ENCODE assay signal across 8 mouse cellular contexts in the genomic region with DNA sequence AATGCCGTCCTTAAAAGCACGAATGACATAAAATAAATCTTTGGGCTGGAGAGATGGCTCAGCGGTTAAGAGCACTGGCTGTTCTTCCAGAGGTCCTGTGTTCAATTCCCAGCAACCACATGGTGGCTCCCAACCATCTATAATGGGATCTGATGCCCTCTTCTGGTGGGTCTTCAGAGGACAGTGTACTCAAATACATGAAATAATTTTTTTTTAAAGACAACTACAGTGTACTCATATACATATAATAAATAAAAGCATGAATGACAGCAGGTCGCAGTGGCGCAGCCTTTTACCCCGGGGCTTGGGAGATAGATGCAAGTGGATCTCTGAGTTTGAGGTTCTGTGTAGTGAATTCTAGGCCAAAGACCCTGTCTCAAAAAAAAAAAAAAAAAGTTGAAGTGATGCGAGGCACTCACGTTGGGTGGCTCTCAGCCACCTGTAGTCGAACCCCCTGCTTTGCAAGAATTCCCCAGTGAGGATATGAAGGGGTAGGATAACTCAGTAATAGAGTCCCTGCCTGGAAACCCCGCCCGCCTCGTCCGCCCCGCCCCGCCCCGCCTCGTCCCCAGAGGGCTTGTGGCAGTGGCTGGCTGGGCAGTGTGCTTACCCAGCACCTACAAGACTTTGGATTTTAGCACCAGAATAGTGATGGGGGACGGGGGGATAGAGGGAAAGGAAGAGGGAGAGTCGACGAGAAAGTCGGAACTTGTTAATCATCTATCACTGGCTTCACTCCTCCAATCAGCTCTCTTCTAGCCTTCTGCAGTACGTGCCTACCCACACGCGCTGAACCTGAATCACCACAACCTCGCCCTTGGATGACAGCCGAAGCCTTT. TPM values are rescaled to one million over a fixed set of nuclear protein-coding genes. Genes with fewer than 3 reads are reported as not detected.
A peak's percentile ranks its signal among the peaks of the same experiment; 100 is the strongest.
DNase-seq lines count a peak whose midpoint lies in the region; ATAC-seq lines count a peak whose summit lies in the region.

No protein-coding gene starts in this region.

- intact Hi-C loops in left cerebral cortex, postnatal 10 days (cut with DNase I), result no loop called here

- peaks cover 25% of the 10 kb centered on the region for H3K4me1 ChIP-seq in hindbrain, embryonic 13.5 days (replicated peaks)
- H3K4me1 ChIP-seq in limb, embryonic 15.5 days, result peaks cover 28% of the 10 kb centered on the region
- peaks cover 23% of the 10 kb centered on the region for H3K4me1 ChIP-seq in neural tube, embryonic 13.5 days (replicated peaks)

- H3K27me3 ChIP-seq in hindbrain, embryonic 13.5 days, result 0 out of 2 replicates have a peak, but pooled peaks cover 11% of the 10 kb centered on the region
- H3K27me3 ChIP-seq in limb, embryonic 15.5 days, result no peaks in the 10 kb centered on the region
- H3K27me3 ChIP-seq in neural tube, embryonic 13.5 days, result no peaks in the 10 kb centered on the region

- no peak overlapping the region for H3K27ac ChIP-seq in hindbrain, embryonic 13.5 days
- peak overlapping the region; percentile 38; the same call in 1 of the 2 replicates for H3K27ac ChIP-seq in limb, embryonic 15.5 days
- H3K27ac ChIP-seq in neural tube, embryonic 13.5 days (replicated peaks), result no peak overlapping the region

- no peak for ATAC-seq in hindbrain, embryonic 13.5 days (ENCODE audit: low FRiP score)
- ATAC-seq in limb, embryonic 15.5 days (ENCODE audit: insufficient number of reproducible peaks, low FRiP score, low TSS enrichment, low read depth), result peak; percentile 46; the same call in 1 of the 2 replicates
- no peak for ATAC-seq in neural tube, embryonic 13.5 days (ENCODE audit: low read depth)

- DNase-seq in A20 (ENCODE audit: low read depth, low spot score) (peak; percentile 76), ES-CJ7 (ENCODE audit: low read depth, low spot score) (peak; percentile 54)
- DNase-seq in embryo, embryonic 9.5 days (ENCODE audit: extremely low spot score), result peak; percentile 58
- no peak for DNase-seq in left cerebral cortex, postnatal 10 days (ENCODE audit: extremely low spot score in 1 of 2, low spot score in 2 of 2)
- DNase-seq in ovary, postnatal 10 days (ENCODE audit: low spot score), result no peak

- peak overlapping the region; percentile 59; the same call in 1 of the 2 replicates for H3K9ac ChIP-seq in hindbrain, embryonic 13.5 days
- H3K9ac ChIP-seq in limb, embryonic 15.5 days, result no peak overlapping the region
- peak overlapping the region; percentile 60 for H3K9ac ChIP-seq in neural tube, embryonic 13.5 days

- H3K4me2 ChIP-seq in hindbrain, embryonic 13.5 days, result peak overlapping the region; percentile 44
- H3K4me2 ChIP-seq in limb, embryonic 15.5 days, result peak overlapping the region; percentile 46
- peak overlapping the region; percentile 48 for H3K4me2 ChIP-seq in neural tube, embryonic 13.5 days

- peak overlapping the region; percentile 18; the same call in 1 of the 2 replicates for H3K4me3 ChIP-seq in hindbrain, embryonic 13.5 days
- peak overlapping the region; percentile 34 for H3K4me3 ChIP-seq in limb, embryonic 15.5 days
- peak overlapping the region; percentile 19 for H3K4me3 ChIP-seq in neural tube, embryonic 13.5 days

- peaks cover 8% of the 10 kb centered on the region for H3K36me3 ChIP-seq in hindbrain, embryonic 13.5 days
- H3K36me3 ChIP-seq in limb, embryonic 15.5 days, result peaks cover 12% of the 10 kb centered on the region
- H3K36me3 ChIP-seq in neural tube, embryonic 13.5 days, result peaks cover 8% of the 10 kb centered on the region

- WGBS in hindbrain, embryonic 13.5 days, result 23% methylated on average over 26 of the region's 26 CpGs
- 18% methylated on average over 26 of the region's 26 CpGs for WGBS in limb, embryonic 15.5 days
- 20% methylated on average over 26 of the region's 26 CpGs for WGBS in neural tube, embryonic 13.5 days

- H3K9me3 ChIP-seq in hindbrain, embryonic 13.5 days, result no peaks in the 10 kb centered on the region; the same call in 1 of the 2 replicates
- H3K9me3 ChIP-seq in limb, embryonic 15.5 days, result no peaks in the 10 kb centered on the region
- no peaks in the 10 kb centered on the region for H3K9me3 ChIP-seq in neural tube, embryonic 13.5 days

RNA-seq across cellular contexts. Expression of a gene that starts 14.4 kb away (rescaled TPM):
- polyA plus RNA-seq in hindbrain, embryonic 13.5 days (2015; fragmentation: Nextera tagmentation; extraction: Ambion mirVana), result 61.8 and 64.7 TPM in 2 replicates
- 77.7 and 78.6 TPM in 2 replicates for polyA plus RNA-seq in limb, embryonic 15.5 days (2015; fragmentation: Nextera tagmentation; extraction: Ambion mirVana)
- 60.9 and 64.4 TPM in 2 replicates for polyA plus RNA-seq in neural tube, embryonic 13.5 days (2015; fragmentation: Nextera tagmentation; extraction: Ambion mirVana)
- total RNA-seq in left cerebral cortex, postnatal 10 days (2021), result 10 to 100 TPM; 47.9 to 50.8 TPM

RNA-seq across cellular contexts. Expression of a gene that starts 23.4 kb away (rescaled TPM):
- polyA plus RNA-seq in hindbrain, embryonic 13.5 days (2015; fragmentation: Nextera tagmentation; extraction: Ambion mirVana), result 2.8 and 3.4 TPM in 2 replicates
- polyA plus RNA-seq in limb, embryonic 15.5 days (2015; fragmentation: Nextera tagmentation; extraction: Ambion mirVana), result 6.2 and 6.3 TPM in 2 replicates
- polyA plus RNA-seq in neural tube, embryonic 13.5 days (2015; fragmentation: Nextera tagmentation; extraction: Ambion mirVana), result 3.0 and 3.8 TPM in 2 replicates
- 1 to 10 TPM; 2.2 to 2.3 TPM for total RNA-seq in left cerebral cortex, postnatal 10 days (2021)

RNA-seq across cellular contexts. Expression of a gene that starts 40.3 kb away (rescaled TPM):
- polyA plus RNA-seq in hindbrain, embryonic 13.5 days (2015; fragmentation: Nextera tagmentation; extraction: Ambion mirVana), result 51.1 and 51.8 TPM in 2 replicates
- polyA plus RNA-seq in limb, embryonic 15.5 days (2015; fragmentation: Nextera tagmentation; extraction: Ambion mirVana), result 40.8 and 44.2 TPM in 2 replicates
- polyA plus RNA-seq in neural tube, embryonic 13.5 days (2015; fragmentation: Nextera tagmentation; extraction: Ambion mirVana), result 55.3 and 56.1 TPM in 2 replicates
- total RNA-seq in left cerebral cortex, postnatal 10 days (2021), result 10 to 100 TPM; 29.7 to 33.9 TPM

RNA-seq across cellular contexts. Expression of a gene that starts 59.3 kb away (rescaled TPM):
- 17.6 and 18.8 TPM in 2 replicates for polyA plus RNA-seq in hindbrain, embryonic 13.5 days (2015; fragmentation: Nextera tagmentation; extraction: Ambion mirVana)
- 6.1 and 6.4 TPM in 2 replicates for polyA plus RNA-seq in limb, embryonic 15.5 days (2015; fragmentation: Nextera tagmentation; extraction: Ambion mirVana)
- 17.5 and 18.9 TPM in 2 replicates for polyA plus RNA-seq in neural tube, embryonic 13.5 days (2015; fragmentation: Nextera tagmentation; extraction: Ambion mirVana)
- 10 to 100 TPM; 65.6 to 67.5 TPM for total RNA-seq in left cerebral cortex, postnatal 10 days (2021)

Comparison
In these comparisons a context has a peak if more than half of its experiments do, and no peak if none do; other contexts are left out.
1. DNase-seq: peak in A20 (single experiment), ES-CJ7 (single experiment) and embryo, embryonic 9.5 days (single experiment); none in left cerebral cortex, postnatal 10 days (0 of 2) and ovary, postnatal 10 days (single experiment).
2. Peak in every context shown above with its lines, with median percentiles within 50 percentile points of each other: H3K4me2 ChIP-seq and H3K4me3 ChIP-seq.